Mouse (Mus musculus) midbrain, postnatal 0 days (tissue): ENCODE measurements around the gene Ngef. TPM values are rescaled to one million over a fixed set of nuclear protein-coding genes. Genes with fewer than 3 reads are reported as not detected.

Source experiments
- ATAC-seq: fragments of 200-750 bp; cut with Nextera tagmentation; 2 replicates; pipeline ENCODE4 v1.8.0; 2017; ENCODE audit warnings: moderate number of reproducible peaks, mild to moderate bottlenecking, moderate TSS enrichment, moderate library complexity; ENCODE audit not compliant: low FRiP score
- DNase-seq: peaks from one replicate; pipeline ENCODE4 v3.0.0-alpha.2; 2015; ENCODE audit warnings: low spot score
- H3K27ac ChIP-seq: fragments of 300-500 bp; sonication (generic); 2 replicates; pipeline ENCODE4 v1.5.1; 2014; ENCODE audit warnings: low read depth, mild to moderate bottlenecking, low read length, mixed read lengths
- H3K27me3 ChIP-seq: fragments of 300-500 bp; sonication (generic); 2 replicates; pipeline ENCODE4 v1.6.1; 2014; ENCODE audit warnings: low read length, control low read depth, mixed read lengths; ENCODE audit not compliant: insufficient read depth
- H3K36me3 ChIP-seq: fragments of 300-500 bp; sonication (generic); 2 replicates; pipeline ENCODE4 v1.6.1; 2014; ENCODE audit warnings: low read length, control low read depth, mixed read lengths; ENCODE audit not compliant: insufficient read depth
- H3K4me1 ChIP-seq: fragments of 300-500 bp; sonication (generic); 2 replicates; pipeline ENCODE4 v1.6.1; 2014; ENCODE audit warnings: mild to moderate bottlenecking, control low read depth, antibody characterized with exemption, low read length, mixed read lengths; ENCODE audit not compliant: insufficient read depth
- H3K4me2 ChIP-seq: fragments of 300-500 bp; sonication (generic); 2 replicates; pipeline ENCODE4 v1.6.1; 2014; ENCODE audit warnings: low read depth, mild to moderate bottlenecking, low read length, mixed read lengths; ENCODE audit not compliant: poor library complexity, severe bottlenecking
- H3K4me3 ChIP-seq: fragments of 300-500 bp; sonication (generic); 2 replicates; pipeline ENCODE4 v1.5.1; 2014; ENCODE audit warnings: low read depth, mild to moderate bottlenecking, low read length, moderate library complexity
- H3K9ac ChIP-seq: fragments of 300-500 bp; sonication (generic); replicated peaks from 2 replicates; pipeline ENCODE4 v1.6.1; 2014; ENCODE audit warnings: mild to moderate bottlenecking, low read length, moderate library complexity, mixed read lengths; ENCODE audit not compliant: poor library complexity, severe bottlenecking
- H3K9me3 ChIP-seq: fragments of 300-500 bp; sonication (generic); 2 replicates; pipeline ENCODE4 v1.6.1; 2016; ENCODE audit warnings: low read length, control low read depth
- CTCF ChIP-seq: IDR thresholded peaks from 2 replicates; pipeline ENCODE4 v1.5.1; 2016; ENCODE audit warnings: antibody characterized with exemption, mild to moderate bottlenecking
- WGBS: fragments of 180-500 bp; shearing (Covaris S2); extraction: QIAGEN DNeasy Blood & Tissue Kit; methylation state at CpG from one replicate; pipeline ENCODE4 v1.1.7; 2014; 5-methylcytosine and 5-hydroxymethylcytosine counted together
- polyA plus RNA-seq: library from polyadenylated mRNA; unstranded; fragments of >200 nt; fragmentation: Nextera tagmentation; extraction: Ambion mirVana; gene quantifications from 2 replicates; pipeline ENCODE4 v1.2.1, GENCODE M21; 2015
- total RNA-seq: library from RNA; depleted of rRNA; stranded (reverse); fragments of >200 nt; gene quantifications from 2 replicates; pipeline ENCODE4 v1.2.3, GENCODE M21; 2014

The Ngef gene
- total and polyA plus RNA-seq, 2 experiments from 2014 or later = 45.7 to 55.4 TPM

GRCm38 (mm10) chr1:87578965-87579364, 5.3 kb upstream of the Ngef start:
- Histone ChIP-seq H3K27me3 (no peaks in the 10 kb centered on the region), H3K27ac (no peak overlapping the region), H3K4me1 (peaks cover 4% of the 10 kb centered on the region; the same call in 1 of the 2 replicates), H3K36me3 (no peaks in the 10 kb centered on the region), H3K9ac (no peak overlapping the region), H3K9me3 (no peaks in the 10 kb centered on the region), H3K4me3 (no peak overlapping the region), H3K4me2 (no peak overlapping the region)
- DNase-seq = no peak
- no peak for ATAC-seq
- WGBS = 86% methylated on average over 6 of the region's 6 CpGs
- no peak for TF ChIP-seq CTCF

DNA sequence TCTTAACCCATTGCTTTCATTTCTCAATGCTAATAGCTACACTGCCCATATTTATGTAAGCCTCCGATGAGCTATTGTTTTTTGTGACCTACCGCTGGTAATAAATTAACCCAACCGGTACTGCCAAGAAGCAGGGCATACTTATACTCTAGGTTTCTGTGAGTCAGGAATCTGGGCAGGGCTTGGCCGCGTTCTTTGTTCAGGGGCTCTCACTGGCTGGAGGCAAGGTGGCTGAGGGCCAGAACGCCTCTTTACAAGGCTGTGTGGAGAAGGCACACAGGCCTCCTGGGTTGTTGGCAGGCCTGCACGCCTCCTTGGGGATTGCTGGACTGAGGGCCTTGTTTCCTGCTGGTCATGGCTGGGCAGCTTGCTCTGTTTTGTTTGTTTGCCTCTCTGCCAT, 1.1 kb upstream of the Ngef start:
- Histone ChIP-seq H3K36me3 (no peaks in the 10 kb centered on the region), H3K4me3 (no peak overlapping the region), H3K4me1 (peaks cover 4% of the 10 kb centered on the region; the same call in 1 of the 2 replicates), H3K9me3 (no peaks in the 10 kb centered on the region), H3K4me2 (no peak overlapping the region), H3K9ac (no peak overlapping the region), H3K27ac (no peak overlapping the region), H3K27me3 (no peaks in the 10 kb centered on the region)
- 43% methylated on average over 7 of the region's 7 CpGs for WGBS
- no peak for TF ChIP-seq CTCF
- ATAC-seq = peak; percentile 34
- peak; percentile 76 for DNase-seq

- Histone ChIP-seq H3K4me1 (peaks cover 4% of the 10 kb centered on the region; the same call in 1 of the 2 replicates), H3K36me3 (no peaks in the 10 kb centered on the region), H3K9me3 (no peaks in the 10 kb centered on the region), H3K4me2 (no peak overlapping the region), H3K27ac (no peak overlapping the region; the same call in 1 of the 2 replicates), H3K9ac (no peak overlapping the region), H3K4me3 (no peak overlapping the region), H3K27me3 (no peaks in the 10 kb centered on the region)
- DNase-seq (peak; percentile 74), ATAC-seq (peak; percentile 77)
- WGBS = 30% methylated on average over 6 of the region's 6 CpGs
- no peak for TF ChIP-seq CTCF
These were observed 683 bp upstream of the Ngef start for GRCm38 (mm10) chr1:87574353-87574752.

DNA sequence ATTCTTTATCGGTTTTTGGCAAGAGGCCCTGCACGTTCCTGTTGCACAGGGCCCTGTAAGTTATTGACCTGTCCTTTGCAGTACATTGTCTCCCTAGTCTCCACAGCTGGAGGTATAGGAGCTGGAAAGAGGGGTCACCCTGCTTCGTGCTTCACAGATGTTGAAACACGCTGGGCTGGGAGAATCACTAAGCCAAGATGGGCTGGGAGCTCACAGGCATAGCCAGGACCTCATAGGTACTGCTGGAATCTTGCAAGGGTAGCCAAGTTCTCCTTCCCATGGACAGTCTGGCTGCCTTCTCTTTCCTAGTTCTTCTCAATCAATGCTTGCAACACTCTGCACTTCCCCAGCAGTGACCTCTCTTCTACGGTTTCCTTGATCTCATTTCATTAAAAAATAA, 409 bp downstream of the Ngef start:
- 82% methylated on average over 5 of the region's 5 CpGs for WGBS
- ATAC-seq = no peak
- DNase-seq = no peak
- no peak overlapping the region for H3K9ac ChIP-seq
- H3K27me3 ChIP-seq = no peaks in the 10 kb centered on the region
- H3K9me3 ChIP-seq = no peaks in the 10 kb centered on the region
- H3K4me3 ChIP-seq = no peak overlapping the region
- no peak overlapping the region for H3K4me2 ChIP-seq
- H3K4me1 ChIP-seq = peaks cover 4% of the 10 kb centered on the region; the same call in 1 of the 2 replicates
- TF ChIP-seq CTCF = no peak
- H3K27ac ChIP-seq = no peak overlapping the region
- H3K36me3 ChIP-seq = no peaks in the 10 kb centered on the region

GRCm38 (mm10) chr1:87568398-87568797, 5.3 kb downstream of the Ngef start:
- Histone ChIP-seq H3K27ac (no peak overlapping the region), H3K9me3 (no peaks in the 10 kb centered on the region), H3K27me3 (no peaks in the 10 kb centered on the region), H3K36me3 (no peaks in the 10 kb centered on the region), H3K4me2 (no peak overlapping the region), H3K9ac (no peak overlapping the region), H3K4me3 (no peak overlapping the region), H3K4me1 (no peaks in the 10 kb centered on the region)
- ATAC-seq (no peak), DNase-seq (no peak)
- WGBS = 46% methylated on average over 6 of the region's 6 CpGs
- peak; percentile 45 for TF ChIP-seq CTCF

DNA sequence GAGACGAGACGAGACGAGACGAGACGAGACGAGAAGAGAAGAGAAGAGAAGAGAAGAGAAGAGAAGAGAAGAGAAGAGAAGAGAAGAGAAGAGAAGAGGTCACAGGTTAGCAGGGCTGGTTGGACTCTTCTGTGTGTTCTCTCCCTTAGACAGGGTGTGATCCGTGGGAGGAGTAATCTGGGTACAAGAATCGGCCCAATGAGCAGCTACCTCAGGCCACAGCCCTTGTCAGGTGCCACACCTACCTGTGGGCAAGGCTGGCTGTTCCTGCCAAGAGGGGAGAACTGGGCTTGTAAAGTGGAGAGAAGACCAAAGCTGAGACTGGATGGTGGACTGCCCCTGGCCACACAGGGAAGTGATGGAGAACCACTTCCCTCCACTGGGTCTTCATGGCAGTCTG, 7.9 kb downstream of the Ngef start:
- Histone ChIP-seq H3K9me3 (no peaks in the 10 kb centered on the region), H3K9ac (no peak overlapping the region), H3K4me2 (no peak overlapping the region), H3K36me3 (no peaks in the 10 kb centered on the region), H3K4me3 (no peak overlapping the region), H3K27me3 (no peaks in the 10 kb centered on the region), H3K4me1 (no peaks in the 10 kb centered on the region), H3K27ac (no peak overlapping the region)
- DNase-seq (no peak), ATAC-seq (no peak)
- 87% methylated on average over 8 of the region's 8 CpGs for whole genome bisulfite sequencing
- TF ChIP-seq CTCF = no peak
